Mouse (Mus musculus): Measurements from ENCODE around the gene Polr1e.
"Not testable (repeated sequence)": the region's sequence is repeated elsewhere in the genome, so short reads cannot be mapped to it uniquely, and the experiment has no call there.

Gene Polr1e

DNA sequence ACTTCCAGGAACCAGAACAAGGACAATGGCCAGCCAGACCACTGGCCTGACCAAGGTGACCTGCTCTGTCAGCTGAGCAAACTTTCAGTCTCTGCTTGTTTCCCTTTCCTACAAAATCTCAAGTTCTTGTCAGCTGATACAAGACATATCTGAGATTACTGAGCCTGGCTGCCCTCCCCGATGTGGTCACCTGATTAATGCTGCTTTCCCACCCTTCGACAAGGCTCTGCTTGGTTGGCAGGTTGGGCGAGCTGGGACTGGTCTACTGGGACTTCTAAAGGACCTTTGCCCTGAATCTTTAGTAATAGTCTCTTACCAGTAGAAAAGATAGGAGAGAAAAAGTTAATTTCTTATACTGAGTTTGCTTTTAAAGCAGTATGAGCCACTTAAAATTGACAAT is 12.9 kb upstream of the Polr1e start:
- in situ Hi-C loops (cut with MboI), result no loop called here

DNA sequence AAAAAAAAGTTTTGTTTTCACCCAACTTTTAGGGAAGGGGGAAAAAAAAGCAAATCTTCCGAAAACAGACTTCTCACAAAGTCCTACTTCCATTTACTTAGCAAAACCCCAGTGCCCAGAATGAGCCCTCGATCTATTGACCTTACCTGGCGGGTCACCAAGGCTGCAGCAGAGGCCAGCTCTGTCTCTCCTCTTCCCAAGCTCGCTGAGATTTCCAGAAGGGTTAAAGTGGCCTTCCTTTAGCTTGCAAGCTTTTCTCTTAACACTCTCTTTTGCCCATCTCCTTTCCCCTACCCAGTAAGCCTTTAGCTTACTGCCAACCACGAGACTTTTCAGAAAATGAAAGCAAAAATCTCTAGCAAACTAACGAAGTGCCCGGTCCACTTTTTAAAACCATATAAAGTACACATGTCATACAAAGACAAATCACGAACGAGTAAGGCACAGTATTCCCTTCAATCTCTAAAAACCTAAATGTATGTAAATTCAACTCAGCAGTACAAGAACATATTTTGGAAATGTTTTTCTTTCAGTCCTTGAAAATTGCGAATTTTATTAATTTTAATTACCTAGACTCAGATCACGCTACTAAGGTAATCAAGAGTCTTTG is 7.5 kb upstream of the Polr1e start:
- in situ Hi-C loops (cut with MboI), result no loop called here

DNA sequence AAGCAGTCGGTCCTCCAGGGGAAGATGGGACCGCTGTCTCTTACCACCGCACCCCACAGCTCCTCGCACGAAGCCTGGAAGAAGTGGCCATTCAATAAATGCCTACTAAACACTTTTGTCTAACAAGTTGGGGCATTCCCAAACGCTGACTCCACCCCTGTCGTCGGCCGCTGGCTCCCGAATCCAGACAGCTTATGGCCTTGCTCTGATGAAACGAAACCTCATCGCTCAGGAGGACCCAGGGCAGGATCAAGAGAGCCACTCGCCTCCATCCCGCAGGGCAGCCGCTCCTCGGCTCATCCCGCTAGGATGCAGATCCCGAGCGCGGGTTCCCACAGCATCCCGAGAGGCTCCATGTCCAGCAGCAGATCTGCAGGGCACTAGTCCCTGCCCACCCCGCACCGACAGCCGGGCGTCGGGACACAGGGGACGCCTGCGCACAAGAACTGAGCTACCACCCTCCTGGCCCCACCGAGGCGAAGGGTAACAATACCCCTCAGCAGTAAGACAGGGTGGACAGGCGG is 6.7 kb upstream of the Polr1e start:
- in situ Hi-C loops (cut with MboI), result no loop called here

DNA sequence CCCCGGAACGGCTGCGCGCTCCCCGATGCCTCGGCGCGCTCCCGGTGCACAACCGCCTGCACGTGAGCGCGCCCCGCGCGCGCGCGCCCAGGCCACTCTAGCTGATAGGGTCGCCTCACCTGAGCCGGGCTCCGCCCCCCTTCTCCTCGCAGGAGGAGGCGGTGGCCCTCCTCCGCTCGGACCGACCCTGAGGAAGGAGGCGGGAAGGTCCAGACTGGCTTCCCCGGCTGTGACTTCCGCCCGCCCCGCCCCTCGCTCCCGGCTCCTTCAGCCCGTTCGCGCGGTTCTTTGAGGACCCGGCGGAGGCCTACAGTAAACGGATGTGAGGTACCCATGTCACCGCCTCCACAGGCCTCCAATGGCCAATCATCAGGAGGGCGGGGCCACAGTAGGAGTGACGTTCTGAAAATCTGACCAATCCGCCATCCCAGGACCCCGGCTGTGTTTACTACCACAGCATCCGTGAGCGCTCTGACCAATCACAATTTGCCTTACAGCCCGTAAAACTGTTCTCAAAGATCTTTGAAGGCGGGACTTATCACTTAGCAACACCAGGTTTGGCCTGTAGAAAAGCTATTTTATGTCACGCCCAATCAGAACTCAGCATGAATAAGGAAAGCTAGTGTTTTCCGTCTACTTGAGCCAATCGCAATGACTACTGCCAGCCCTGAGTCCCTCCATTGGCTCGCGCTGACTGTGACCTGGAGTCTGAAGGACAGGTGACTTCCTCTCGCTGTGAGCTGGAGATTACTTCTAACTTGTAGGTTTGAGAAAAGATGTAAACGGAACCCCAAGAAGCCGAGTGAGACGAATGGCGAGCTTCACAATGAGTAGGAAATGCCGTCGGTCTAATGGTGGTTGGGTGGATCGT is 6.0 kb upstream of the Polr1e start, which contains the start of gene Zbtb5:
Gene Zbtb5 (minus strand): TSS at position 308 of the 871 bp plus-strand sequence.
- in situ Hi-C loops (cut with MboI), result no loop called here

DNA sequence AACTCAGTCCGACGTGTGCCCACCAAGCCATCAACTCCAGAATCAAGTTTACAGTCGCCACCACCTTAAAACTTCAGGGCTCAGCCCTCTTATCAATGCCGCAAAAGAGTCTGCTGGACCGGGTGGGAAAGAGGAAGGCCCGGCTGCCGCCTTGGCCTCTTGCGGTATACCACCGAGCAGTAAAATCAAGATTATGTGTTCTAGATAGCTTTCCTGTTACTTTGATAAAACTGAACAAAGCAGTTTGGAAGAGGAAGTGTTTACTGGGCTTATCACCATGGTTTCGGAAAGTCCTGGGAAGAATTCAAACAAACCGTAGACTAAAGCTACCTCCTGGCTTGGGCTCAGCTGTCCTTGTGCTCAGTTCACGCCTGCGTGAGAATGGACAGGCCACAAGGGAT is 5.4 kb upstream of the Polr1e start:
- in situ Hi-C loops (cut with MboI), result no loop called here

DNA sequence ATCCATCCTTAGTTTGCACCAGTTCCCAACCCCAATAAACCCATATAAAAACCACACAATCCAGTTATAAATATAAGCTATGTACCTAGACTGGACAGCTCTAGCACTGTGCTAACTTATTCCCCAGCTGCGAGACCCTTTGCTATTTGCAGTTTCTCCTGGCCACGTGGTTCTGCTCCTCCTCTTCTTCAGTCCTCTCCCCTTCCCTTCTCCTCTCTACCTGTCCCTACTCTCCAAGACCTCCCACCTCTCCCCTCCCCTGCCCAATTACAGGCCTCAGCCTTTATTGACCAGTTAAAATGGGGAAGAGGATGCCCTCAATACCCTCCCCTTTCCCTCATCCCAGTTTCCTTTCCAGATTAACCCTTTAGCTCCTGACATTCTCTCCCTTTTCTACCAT is 4.8 kb upstream of the Polr1e start:
- in situ Hi-C loops (cut with MboI), result no loop called here

DNA sequence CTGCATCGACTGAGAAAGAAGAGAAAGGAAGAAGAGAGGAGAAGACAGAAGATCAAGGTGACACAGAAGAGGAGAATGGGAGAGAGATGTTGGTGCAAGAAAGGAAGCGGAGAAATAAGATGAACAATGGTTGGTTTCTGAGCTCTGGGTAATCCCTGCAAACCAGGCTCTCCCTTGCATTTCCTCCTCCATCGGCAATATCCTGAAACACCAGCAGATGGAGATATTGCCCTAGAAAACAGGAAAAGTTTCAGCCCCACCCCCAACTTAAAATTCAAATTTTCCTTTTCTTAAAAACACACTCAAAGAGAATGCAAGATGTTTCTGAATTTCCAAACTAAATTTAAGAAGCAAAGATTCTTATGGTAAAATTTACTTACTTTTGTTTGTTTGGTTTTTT is 2.8 kb upstream of the Polr1e start:
- in situ Hi-C loops (cut with MboI), result no loop called here

DNA sequence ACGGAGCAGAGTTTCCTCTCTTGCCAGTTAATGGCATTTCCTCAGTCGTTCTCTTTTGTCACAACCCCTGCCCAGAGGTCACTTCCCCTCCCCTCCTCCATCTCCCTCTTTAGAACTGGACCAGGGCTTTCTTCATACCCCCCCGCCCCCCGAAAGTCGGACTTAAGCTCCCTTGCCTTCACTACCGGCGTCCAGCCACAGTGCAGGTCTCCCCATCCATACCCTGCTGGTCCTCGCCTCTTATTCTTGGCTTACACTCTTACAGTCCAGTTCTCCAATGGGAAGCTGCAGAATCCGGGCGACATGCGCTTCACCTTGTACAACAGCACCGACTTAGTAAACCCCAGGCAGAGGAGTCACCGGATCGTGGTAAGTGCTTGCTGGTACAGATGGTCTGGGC is 626 bp downstream of the Polr1e start:
- in situ Hi-C loops (cut with MboI), result no loop called here

DNA sequence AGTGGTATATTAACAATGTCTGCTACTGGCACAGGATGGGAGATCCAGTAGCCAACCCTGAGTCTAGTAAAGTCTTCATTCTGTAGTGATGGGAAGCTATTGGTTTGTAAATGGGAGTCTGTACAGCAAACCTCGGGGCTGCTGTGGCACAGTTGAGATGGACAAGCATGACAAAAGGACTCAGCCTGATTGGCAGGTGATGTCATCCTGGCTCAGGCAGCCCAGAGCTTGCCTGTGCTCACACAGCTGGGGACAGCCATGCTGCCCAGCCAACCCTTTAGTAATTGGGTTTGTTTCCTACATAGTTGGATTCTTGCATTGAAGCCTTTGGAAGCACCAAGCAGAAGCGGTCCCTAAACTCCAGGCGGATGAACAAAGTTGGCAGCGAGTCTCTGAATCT is 8.1 kb downstream of the Polr1e start:
- in situ Hi-C loops (cut with MboI), result no loop called here

DNA sequence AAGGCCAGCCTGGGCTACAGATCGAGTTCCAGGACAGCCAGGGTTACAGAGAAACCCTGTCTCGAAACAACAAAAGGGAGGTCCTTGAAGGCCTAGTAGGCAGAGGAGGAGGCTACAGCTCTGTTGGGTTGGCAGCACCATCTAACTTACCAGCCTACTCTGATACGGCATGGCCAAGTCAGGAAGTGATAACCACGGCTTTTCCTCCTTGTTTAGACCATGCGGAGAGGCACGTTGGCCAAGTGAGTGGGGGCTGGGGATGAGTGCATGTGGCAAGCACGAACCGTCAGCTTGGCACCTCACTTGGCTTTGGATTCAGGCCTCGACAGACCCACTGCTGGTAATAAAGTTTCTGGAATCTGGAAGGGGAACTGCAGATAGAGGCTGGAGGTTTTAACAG is 14.2 kb downstream of the Polr1e start:
- in situ Hi-C loops (cut with MboI), result no loop called here

DNA sequence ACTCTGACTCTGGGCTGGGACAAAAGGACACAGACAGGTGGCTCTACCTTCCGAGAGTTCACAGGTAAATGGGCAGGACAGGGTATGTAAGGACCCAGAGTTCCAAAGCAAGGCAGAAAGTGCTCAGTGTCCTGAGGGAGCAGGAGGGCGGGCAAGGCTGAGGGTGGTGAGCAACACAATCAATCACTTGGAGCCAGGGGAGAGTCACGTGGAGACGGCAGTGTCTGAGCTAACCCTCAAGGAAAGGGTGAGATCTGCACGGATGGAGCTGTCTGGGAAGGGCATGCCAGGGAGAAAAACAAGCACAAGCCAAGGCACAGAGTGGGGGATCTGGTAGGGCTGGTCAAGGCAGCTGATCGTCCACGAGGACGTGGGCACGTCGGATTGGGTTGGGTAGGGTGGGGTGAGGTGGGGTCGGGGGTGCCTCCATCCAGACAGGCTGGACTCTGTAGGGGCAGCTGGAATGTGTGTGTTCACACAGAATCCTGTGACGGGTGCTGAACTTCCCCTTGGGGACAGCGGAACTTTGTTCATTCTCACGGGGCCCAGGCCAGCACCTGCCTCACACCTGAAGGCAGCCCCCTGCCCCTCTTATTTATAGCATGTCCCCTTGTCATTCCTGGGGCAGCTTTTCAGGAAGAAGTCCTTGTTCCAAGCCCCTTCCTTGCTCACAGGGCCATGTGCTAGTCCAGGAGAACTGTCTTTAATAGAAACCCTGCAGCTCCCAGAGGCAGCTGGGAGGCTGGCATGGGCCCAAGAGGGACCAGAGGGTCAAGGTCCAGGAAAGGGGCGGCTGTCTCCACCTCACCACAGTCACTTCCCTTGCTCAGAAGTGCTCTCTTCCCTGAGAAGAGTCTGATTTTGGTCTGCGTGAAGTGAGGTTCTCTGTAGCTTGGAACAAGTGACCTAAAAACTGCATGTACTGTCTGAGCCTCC is 16.6 kb downstream of the Polr1e start:
- in situ Hi-C loops (cut with MboI), result no loop called here

DNA sequence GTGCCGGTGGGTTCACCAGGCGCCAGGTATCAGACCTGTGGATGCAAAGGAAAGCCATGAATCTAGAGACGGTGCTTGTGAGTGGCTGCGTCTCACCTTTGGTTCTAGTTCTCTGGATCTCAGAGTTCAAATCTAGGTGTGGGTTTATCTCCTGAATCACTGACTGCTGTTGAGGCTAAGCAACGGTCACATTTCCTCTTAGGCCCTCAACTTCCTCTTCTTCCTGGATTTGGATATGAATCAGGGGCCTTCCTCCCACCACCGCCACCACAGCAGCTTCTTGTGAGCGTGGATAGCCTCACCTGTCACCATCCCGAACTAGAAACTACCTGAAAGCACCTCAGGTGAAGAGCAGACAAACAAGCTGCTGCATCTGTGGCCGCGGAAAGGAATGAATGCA is 17.7 kb downstream of the Polr1e start:
- in situ Hi-C loops (cut with MboI), result no loop called here

DNA sequence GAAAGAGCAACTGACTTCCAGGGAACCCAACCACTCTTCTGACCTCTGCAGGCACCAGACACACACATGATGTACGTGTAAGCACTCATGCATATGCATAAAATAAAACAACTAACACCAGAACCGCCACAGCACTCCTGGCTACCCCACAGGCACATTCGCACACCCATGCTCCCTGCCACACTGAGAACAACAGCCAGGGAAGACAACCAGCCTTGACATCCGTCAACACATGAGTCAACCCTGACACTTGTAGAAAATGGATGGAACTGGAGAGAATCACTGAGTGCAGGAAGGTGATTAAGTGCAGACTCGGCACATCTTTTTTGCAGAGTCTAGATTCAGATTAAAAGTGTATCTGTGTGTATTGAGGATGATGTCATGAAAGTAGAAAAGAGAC is 18.2 kb downstream of the Polr1e start:
- in situ Hi-C loops (cut with MboI), result no loop called here

DNA sequence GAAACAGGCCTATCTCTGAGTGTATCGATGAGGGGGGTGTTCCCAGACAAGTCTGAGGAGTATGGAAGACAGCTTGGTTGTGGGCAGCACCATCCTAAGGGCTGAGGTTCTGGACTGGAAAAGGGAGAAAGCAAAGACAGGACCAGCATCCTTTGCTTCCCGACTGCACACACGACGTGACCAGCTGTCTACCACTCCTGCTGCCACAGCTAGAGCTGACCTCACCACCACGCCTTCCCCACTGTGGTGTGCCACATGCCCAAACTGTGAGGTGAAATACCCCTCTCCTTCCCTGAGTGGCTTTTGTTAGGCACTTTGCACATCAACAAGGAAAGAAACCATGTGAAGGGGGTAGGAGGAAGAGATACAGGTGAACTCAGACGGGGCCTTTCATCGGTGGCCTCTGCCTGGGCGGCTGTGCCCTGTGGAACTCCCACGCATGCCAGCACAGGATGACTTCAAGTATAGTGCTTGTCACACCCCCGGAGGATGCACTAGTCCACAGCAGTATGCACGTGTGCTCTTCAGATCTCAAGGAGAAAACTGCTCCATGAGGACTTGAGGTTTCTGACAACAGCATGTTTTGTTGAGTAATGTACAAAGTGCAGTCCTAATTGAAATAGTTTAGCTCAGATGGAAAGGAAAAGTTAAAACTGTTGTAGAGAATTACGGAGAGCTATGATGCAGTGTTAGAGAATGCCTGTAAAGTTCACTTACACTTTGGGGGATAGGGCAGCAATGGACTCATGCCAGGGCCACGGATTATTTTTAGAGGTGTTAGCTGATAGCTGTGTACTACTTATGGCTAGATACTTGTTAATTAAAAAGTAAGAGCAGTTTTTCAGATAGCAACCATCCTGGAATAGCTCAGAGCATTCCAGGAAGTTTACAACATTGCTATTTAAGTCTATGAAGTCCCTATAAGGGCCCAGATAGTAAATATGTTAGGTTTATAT is 19.4 kb downstream of the Polr1e start:
- in situ Hi-C loops (cut with MboI), result no loop called here

DNA sequence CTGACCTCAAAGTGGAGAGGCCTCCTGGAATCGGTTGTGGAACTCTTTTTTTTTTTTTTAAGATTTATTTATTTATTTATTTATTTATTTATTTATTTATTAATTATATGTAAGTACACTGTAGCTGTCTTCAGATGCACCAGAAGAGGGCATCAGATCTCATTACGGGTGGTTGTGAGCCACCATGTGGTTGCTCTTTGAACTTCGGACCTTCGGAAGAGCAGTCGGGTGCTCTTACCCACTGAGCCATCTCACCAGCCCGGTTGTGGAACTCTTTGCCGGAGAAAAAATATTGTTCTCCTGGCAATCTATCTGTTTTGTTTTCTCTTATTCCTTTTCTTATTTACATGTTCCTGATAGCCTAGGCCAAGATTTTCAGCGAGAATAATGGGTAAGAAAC is 20.5 kb downstream of the Polr1e start:
- in situ Hi-C loops (cut with MboI), result not testable (repeated sequence)

DNA sequence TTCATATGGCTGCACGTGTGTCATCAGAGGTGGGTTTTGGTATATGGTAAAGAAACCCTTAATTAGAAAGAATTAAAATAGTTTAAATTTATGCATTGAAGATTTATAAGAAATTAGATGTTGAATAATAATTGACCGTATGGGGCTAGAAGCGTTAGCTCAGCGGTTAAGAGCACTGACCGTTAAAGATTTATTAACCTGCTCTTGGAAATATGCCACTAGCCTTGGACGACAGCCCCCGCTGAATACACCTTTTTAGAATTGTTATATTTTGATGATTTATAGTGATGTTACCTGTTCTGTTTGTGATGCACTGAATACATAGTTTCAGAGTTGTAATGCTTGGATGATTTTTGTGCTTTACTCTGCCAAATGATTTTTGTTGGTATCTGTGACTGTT is 21.2 kb downstream of the Polr1e start:
- in situ Hi-C loops (cut with MboI), result not testable (repeated sequence)

DNA sequence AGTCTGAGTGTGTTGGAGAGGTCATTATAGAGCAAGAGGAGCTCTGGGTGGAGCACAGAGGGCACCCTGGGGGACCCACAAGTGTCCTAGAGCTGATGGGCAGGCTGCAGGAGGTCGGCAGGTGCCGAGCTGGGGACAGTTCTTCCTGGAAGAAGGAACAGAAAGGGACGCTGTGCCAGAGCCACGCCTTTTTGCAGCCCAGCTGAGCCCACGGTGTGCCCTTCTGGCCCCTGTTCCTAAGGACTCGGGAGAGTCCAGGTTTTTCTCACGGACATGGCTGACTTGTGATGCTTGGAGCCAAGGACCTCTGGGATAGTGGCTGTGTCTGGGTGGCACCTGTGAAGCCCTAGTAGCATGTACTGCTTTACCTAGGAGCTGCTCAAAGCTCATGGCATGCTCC is 22.4 kb downstream of the Polr1e start:
- in situ Hi-C loops (cut with MboI), result no loop called here

DNA sequence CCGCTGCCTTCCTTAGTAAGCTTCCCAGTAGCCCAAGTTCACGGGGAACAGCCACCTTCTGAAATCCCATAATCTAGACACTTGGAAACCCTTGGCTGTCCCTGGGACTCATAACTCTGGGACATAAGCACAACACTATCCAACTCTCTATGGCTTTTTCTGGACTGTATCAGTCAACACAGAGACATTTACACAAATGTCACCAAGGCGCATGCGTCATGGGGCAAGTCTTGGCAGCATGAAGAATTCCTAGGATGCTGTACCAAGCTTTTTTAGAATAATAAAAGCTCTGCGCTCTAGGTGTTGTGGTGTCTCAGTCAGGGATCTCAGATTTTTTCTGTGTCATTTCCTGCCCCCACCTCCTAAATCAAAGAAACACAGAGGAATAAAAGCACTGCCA is 28.3 kb downstream of the Polr1e start:
- in situ Hi-C loops (cut with MboI), result no loop called here

DNA sequence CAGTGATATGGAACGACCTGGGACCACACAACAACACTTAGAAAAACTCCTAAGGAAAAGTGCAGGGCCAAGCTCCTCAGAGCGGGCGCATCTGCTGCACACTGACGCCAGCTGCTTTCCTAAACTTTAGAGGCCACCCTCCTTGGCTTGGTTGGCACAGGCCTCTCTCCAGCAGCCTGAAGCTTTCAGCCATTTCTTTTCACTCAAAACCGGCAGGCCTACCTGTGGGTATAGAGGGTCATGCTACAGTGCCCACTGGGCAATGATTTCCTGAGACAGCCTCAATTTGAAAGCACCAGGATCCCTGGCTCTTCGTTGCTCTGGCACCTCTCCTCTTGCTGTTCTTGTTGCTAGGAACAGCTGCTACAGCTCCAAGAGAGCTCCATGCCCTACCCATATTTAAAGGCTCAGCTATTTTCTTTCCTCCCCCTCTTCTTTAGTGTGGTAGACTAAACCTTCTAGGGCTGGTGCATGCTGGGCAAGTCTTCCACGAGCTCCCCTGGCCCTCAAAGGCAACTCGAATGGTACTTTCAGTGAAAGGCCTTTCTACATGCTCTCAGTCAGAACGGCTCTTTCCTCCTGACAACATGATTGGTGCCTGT is 29.0 kb downstream of the Polr1e start:
- in situ Hi-C loops (cut with MboI), result no loop called here

DNA sequence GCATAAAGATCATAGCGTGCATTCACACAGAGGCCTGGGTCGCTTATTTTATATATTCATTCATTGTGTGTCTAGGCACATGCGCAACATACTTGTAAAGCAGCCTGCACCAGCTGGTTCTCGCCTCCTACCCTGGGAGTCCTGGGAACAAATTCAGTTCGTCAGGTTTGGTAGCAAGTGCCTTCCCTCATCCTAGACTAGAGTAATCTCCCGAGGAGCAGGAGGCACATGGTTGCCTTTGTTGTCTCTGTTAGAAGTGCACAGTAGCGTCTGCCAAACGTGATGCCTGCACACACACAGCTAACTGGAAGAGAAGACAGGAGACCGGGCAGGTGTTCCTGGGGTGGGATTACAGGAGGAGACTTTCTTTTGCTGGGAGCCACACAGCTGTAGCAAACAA is 29.6 kb downstream of the Polr1e start:
- in situ Hi-C loops (cut with MboI), result no loop called here

DNA sequence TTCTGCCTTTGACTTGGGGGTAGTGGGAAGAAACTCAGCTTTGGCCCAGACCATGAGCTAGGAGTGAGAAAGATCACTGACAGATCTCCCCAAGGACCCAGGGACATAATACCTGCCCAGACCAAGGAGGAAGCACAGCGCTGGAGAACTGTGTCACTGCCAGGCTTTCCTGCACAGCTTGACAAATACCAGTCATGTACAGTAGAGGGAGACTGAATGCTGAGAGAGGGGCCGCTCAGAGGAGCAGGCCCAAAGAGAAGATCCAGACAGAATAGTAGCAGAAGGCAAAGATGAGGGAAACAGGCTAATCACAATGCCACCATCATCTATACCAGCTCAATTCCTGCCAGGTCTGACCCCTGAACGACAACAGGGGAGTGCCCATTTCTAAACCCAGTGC is 36.5 kb downstream of the Polr1e start:
- in situ Hi-C loops (cut with MboI), result no loop called here

Data from mature B cell (primary cell).